Mouse (Mus musculus) right cerebral cortex, postnatal 14 days (tissue): ENCODE results near the gene Clstn1.
"Not testable (repeated sequence)": the region's sequence is repeated elsewhere in the genome, so short reads cannot be mapped to it uniquely, and the experiment has no call there.

Experiments
- DNase-seq: peaks from one replicate; pipeline ENCODE4 v3.0.0; 2022

The Clstn1 gene

DNA sequence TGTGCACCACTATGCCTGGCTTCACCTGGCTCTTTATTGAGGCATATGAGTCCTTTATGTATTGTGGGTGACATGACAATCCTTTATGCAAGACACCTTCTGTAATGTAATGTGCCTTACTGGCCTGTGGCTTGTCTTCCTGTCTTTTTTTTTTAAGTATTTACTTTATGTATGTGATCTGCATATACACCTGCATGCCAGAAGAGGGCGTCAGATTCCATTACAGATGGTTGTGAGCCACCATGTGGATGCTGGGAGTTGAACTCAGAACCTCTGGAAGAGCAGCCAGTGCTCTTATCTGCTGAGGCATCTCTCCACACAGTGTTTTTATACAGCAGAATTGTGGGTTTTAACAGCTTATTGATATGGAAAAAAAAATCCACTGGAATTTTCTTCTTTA, 17.6 kb downstream of the Clstn1 start:
- no peak for DNase-seq

DNA sequence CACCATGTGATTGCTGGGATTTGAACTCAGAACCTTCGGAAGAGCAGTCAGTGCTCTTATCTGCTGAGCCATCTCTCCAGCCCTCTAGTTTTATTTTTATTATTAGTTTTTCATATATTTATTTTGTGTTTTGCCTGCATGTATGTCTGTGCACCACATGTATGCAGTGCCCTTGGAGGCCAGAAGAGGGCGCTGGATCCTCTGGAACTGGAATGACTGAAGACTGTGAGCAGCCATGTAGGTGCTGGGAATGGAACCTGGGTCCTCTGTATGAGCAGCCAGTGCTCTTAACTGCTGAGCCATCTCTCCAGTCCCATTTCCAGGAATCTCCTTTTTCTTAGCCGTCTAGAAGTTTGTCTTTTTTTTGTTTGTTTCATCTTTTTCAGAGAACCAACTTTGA, 18.2 kb downstream of the Clstn1 start:
- no peak for DNase-seq

DNA sequence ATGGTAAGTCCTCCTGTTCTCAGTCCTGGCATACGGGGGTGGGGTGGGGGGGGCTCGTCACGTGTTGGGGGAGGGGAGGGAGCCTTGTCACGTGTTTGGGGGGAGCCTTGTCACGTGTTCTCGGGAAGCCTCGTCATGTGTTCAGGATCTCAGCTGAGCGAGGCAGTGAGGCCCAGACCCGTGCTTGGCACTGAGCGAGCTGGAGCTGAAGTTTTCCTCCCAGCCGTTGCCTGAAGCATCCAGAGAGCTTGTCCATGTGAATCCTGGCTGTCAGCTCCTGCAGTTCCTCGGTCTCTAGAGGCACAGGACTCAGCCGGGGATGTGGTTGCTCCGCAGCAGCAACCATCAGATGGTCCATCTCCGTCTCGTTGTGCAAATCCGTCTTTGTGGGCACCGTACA, 19.8 kb downstream of the Clstn1 start:
- DNase-seq, result peak; percentile 39

DNA sequence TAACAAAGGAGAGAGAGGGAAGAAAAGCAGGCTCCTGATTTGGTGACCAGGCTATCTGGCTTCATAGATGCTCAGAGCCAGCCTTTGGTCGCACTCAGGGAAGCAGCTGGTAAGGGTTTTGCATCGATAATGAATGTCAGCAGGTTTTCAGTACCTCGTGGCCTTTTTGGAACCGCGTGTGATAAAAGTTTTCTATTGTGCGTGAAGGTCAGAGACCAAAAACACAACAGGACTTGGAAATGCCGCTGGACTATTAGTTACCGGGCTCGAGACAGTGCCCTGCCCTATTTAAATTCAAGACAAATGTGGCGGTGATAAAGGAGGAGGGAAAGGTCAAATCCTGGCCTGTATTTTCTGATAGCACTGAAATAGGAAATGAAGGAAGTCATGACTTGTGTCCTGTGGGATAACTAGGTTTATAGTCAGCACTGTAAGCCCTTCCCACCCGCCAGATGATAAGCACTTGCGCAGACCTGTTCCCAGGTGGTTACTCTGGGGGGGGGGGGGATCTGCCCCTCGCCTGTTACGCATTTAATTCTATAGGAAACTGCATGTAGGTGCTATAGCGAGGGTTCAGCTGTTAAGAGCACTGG, 20.6 kb downstream of the Clstn1 start:
- no peak for DNase-seq

DNA sequence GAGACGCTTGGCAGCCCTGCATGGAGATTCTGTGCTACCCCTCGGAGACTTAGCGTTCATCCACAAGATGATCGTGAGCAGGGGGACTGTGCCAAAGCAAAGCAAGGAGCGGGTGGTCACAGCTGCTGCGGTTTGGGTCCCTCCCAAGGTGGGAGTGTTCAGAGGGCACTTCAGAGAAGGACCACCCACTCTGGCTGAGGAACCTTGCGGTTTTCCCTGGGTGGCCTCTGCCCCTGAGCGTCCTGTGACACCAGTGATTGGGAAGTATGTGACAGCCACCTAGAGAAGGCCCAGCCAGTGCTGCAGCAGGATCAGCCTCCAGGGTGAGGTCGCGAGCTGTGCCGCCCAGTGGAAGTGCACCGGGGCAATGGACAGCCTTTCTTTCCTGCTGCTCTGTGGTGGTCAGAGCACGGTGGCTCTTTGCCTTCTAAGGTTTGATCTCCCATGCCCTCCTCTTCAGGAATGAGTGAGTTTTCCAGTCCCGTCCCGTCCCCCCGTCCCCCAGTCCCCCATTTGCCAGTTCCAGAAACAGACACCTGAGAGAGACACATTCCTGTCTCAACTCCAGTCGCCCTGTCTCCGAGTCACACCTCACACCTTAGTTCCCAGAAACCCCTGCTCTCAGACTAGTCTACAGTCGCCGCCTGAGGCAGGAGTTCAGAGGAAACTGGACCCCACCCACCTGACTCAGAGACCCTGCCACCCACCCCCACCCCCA, 21.5 kb downstream of the Clstn1 start:
- no peak for DNase-seq

DNA sequence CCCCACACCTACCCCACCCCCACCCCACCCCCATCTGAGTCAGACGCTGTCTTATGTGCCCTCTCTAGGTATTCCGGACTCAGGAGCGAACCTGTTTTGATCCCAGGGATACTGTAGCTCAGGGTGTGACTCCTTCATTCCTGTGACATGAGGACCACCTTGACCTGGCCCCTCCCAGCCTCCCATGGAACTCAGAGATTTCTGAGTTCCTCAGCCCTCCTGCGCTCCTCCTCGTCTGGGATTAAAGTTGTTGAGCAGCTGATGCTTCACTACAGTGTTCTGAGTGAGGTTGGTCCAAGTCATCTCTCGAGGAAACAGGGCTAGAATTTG, 22.0 kb downstream of the Clstn1 start:
- no peak for DNase-seq

DNA sequence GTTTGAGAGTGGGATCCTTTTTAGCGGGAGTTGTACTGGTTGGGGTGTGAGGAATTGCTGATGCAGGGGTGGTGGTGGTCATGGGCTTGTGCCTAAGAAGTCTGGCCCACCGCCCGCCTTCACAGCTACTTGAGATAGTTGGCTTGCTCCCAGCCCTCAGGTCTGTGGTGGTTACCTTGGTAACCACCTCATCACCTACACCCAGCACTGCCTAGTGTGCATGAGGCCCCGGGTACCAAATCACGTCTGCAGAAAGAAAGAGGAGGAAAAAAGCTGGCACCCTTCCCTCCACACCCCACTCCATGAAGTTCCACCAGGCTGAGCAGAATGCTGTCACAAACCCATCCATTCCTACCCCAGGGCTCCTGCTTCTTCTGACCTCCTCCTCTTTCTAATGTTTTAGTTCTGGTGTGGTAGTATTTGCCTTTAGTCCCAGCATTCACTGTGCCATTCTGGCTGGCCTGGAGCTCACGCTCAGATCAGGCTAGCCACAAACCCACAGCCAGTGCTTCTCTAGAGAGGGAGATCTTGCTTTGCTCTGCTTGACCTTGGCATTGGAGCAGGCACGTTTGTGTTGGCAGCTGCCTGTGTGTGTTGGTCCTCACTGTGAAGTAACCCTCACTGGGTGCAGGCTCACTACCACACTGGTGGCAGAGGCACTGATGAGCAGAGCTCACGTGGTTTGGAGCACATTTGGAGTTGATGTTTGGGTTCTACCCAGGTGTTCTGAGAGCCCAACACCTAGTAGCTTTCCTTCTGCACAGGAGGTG, 23.2 kb downstream of the Clstn1 start:
- DNase-seq, result peak; percentile 55

DNA sequence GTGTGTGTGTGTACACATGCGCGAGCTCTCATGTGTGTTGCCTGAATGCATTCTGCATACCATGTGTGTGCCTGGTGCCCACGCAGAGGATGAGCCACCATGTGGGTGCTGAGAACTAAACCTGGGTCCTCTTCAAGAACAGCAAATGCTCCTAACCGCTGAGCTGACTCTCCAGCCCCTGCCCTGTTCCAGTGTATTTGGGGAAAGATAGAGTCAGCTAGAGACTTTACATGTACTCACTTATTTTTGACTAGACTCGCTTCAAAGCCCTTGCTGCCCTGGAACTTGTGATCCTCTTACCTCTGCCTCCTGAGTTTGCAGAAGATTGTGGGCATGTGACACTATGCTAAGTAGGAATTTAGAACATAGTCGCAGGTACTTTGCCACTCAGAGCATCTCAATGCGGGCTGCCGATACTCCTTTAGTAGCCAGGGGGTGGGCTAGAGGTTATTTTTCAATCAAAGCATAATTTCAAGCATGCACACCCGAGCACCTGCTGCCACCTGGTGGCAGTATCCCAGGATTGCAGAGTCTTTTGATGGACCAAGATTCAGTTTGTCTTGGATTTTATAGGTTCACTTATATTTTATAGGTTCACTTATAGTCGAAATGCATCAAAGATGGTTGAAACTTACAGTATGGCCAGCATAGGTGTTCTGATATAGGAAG, 25.2 kb downstream of the Clstn1 start:
- DNase-seq, result peak; percentile 62

DNA sequence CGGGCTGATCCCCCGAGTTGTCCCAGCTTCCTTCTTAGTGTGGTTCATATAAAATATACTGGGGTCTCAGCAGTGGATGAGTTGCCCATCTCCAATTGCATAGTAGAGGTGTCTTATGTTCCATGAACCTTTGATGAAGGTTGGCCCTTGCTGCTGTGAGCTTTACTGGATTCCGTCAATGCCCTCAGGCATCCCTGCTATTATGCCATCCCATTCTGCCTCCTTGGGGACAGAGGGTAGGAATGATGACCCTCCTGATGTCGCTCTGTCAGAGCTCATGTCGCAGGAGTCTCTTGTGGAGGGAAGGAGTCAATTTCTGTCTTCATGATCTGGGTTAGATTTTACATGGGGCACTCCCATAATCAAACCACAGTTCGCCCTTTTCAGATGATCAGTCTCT, 27.2 kb downstream of the Clstn1 start:
- DNase-seq, result not testable (repeated sequence)

DNA sequence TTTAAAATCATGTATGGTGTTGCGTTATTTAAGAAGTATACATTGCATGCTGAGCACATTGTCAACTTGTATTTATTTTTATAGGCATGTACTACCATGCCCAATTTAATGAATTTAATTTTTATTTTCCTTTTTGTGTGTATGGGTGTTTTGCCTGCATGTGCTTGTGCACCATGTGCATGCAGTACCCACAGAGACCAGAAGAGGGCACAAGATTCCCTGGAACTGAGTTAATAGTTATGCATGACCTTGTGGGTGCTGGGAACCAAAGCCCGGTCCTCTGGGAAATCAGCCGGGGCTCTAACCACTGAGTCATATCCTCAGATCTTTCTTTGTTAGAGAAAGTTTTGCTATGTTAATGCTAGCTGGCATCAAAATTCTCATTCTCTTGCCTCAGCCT, 28.6 kb downstream of the Clstn1 start:
- DNase-seq, result no peak

DNA sequence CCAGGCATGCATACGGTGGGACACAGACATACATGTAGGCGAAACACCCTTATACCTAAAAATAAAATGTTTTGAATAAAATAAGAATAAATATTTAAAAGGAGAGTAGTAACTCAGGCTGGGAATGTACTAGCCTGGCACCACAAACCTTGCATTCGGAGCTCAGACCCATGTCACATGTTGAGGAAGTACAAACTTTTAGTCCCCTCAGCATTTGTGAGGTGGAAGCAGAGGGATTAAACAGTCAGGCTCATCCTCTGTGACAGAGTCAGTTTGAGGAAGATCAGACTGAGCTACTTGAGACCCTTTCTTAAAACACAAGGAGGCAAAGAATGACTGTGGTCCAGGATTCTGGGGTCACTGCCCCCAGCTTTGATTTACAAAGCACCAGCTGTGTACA, 30.7 kb downstream of the Clstn1 start:
- DNase-seq, result not testable (repeated sequence)

DNA sequence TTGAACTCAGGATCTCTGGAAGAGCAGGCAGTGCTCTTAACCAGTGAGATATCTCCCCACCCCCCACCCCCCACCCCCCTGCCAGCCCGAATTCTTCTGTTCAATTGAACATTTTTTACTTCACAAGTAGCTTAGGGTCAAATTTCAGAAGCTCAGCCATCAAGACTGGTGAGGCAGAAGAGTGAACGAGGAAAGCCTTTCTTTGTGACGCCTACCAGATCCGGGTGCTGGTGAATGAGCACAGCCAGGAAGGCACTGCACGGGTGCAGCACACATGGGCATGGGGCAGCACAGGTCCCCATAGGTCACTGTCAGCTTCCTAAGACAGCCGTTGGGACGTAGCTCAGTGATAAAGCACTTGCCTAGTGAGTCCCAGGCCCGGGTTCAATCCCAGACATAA, 33.7 kb downstream of the Clstn1 start:
- no peak for DNase-seq

DNA sequence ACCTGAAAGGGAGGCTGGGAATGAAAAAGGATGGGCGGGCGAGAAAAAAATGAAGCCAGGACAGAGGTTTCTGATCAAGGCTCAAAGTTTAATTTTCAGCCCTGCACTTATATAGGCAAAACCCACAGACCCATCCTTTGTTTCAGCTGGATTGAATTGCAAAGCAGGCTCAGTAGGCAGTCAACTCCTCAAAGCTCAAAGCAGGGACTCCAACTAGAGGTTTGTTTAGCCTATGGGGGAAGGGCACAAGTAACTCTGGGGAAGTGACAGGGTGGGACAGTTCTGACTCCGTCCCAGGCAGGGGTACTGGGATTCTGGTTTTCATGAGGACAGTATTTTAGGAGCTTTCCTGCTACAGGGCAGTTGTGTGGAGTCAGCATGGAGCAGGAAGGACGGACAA, 35.0 kb downstream of the Clstn1 start:
- no peak for DNase-seq

DNA sequence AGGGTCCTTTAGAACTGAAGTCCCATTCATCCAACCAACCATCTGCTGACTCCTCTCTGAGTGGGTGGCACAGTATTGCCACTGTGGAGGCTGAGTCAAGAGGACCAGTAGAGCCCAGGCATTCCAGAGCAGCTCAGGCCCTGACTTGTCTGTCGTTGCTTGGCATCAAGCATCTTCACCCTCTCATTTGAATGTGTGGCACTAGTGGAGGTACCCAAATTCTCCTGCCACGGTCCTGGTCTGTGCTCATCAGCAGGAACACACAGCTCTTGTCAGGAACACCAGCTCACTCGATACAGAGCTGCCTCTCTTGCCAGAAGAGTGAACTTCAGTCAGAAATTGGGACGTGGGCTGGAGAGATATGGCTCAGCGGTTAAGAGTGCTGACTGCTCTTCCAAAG, 37.4 kb downstream of the Clstn1 start:
- DNase-seq, result no peak

DNA sequence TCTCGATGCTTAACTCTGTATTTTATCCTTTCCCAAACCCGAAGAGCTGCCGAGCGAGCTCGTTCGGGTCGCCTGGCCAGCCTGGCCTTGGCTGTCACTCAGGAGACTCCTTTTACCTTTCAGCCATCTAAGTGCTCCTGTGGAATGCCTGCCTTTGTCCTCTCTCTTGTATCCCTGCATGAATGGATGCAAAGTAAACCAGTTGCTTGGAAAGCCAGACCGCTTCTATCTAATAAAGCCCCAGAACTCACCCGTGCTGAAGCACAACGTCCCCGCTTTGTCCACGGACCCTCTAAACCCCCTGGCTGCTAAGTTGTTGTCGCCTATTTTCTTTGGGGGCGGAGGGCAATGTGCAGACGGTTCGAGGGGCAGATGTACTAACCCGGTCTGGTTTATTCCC, 40.5 kb downstream of the Clstn1 start:
- DNase-seq, result no peak

DNA sequence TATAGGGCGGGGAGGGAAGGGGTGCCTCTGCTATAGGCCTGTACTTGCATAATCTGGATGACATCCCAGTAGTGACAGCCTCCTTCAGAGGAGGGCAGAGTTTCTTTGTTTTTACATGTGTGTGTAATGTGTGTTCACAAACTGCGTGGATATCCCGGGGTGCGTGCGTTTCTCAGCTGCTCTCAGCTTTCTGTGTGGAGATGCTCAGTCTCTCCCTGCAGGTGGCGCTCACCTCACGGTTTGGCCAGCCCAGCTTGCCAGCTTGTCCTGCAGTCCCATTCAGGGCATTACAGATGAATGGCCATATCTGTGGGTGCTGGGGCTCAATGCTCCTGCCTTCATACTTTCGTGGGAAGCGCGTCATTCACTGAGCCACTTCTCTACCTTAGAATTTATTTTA, 42.1 kb downstream of the Clstn1 start:
- DNase-seq, result peak; percentile 64

DNA sequence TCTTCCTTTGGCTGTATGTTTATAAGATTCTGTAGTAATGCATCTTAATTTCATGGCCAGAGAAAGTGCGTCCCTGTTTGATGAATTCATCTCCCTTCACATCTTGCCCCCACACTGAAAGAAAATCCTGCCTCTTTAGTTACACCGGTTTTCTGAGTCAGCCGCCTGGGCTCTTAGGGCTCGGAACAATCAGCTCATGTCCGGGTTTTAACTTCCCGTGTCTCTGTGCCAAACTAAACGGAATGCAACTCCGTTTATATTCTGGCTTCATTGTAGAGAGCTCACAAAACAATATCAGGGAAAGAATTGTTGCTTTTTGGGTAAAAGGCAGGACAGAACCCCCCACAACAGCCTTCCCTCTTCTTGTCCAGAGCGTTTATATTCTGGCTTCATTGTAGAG, 42.5 kb downstream of the Clstn1 start:
- DNase-seq, result no peak

DNA sequence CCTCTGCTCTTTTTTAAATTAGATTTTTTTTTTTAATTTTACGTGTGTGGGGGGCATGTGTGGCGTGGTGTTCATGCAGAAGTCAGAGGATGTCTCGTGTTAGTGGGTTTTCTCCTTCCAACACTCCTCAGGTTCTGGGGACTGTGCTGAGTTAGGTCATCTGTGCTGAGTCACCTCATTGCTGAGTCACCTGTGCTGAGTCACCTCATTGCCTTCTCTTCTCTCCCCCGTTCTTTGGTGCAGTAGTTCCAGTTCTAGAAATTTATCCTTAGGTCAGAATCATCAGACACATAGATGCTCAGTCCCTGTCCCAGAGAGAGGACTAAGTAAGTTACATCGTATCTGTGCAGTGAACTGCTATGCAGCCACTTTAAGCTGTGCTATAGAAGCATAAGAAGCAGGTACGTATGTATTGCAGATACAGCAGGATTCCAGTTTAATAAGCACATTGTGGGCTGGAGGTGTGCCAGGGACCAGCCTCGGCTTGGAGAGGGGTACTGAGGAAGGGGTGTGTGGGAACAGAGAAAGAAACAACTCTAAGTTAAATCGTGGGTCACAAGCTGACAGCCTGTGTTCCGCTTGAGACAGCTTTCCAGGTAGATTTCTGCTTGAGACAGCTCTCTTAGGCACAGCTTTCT, 46.5 kb downstream of the Clstn1 start:
- no peak for DNase-seq

DNA sequence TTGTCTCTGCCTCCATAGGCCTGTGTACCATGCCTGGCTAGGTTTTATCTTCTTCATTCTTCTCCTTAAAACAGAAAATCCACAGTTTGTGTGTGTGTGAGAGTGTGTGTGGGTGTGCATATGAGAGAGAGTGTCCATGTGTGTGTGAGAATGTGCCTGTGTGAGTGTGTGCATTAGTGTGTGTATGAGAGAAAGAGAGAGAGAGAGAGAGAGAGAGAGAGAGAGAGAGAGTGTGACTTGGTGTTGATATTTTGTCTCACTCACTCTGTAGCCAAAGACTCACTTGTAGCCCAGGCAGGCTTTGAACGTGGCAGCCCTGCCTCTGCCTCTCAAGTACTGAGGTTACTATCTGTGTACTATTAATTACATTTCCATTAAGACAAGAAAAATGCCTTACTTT, 47.9 kb downstream of the Clstn1 start:
- no peak for DNase-seq

DNA sequence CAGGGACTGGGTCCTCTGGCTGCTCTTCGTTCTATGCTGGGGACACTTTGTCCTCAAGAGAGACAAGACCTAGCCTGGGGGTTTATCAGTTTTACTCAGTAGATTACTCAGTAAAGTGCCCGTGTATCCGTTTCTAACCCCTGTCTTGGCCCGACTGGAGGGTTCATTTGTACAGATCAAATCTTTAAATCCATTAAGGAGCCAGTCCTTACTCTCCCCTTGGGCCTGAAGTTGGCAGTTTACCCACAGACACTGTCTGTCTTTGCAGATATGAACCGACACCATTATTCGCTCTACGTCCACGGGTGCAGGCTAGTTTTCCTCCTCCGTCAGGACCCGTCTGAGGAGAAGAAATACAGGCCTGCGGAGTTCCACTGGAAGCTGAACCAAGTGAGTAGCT, 48.7 kb downstream of the Clstn1 start:
- no peak for DNase-seq

DNA sequence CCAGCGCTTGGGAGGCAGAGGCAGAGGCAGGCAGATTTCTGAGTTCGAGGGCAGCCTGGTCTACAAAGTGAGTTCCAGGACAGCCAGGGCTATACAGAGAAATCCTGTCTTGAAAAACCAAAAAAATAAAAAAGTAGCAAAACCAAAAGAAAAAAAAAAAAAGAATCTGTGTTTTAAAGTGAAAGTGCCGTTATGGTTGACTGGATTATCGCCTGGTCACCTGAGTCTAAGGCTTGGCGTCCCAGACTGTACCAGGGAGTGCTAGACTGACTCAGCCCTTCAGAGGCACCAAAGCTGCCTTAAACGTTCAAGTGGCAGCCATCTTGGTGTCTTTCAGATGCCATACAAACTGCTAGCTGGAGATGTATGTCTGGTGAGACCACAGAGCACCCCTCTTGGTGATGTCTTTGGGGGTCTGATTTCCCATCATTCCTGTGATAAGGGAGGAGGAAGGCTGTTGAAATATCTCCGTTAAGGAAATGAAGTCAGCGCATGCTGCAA, 49.7 kb downstream of the Clstn1 start:
- DNase-seq, result no peak

DNA sequence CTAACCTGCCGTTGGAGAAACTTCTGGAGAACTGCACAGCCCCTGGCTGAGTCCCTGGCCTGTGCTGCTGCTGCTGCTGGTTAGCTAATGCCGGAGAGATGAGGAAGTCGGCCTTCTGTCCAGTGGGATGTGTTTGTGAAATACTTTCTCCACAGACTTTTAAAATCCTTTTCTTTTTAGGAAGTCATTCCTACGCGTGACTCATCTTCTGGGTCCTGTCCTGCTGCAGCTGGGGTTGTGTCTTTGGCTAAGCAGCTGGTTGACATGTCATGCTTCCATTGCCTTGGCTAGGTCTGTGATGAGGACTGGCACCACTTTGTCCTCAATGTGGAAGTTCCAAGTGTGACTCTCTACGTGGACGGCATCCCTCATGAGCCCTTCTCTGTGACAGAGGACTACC, 51.7 kb downstream of the Clstn1 start:
- no peak for DNase-seq

DNA sequence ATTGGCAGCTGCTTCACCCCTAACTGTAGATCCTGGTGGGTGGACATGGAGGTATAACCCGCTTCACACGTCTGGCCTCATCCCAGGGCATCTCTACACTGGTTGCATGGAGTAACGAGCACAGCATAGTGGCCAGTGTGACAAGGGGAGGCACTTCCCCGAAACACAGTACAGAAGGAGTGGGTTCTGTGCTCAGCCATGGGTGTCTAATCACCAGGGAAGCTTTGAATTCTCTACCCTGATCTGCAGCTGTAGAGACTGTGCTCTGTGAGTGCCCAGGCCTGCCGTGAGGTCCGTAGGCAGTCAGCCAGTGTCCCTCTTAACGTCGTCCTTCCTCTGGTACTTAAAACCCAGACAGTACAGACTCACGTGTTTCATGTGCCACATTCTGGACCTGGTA, 54.6 kb downstream of the Clstn1 start:
- no peak for DNase-seq
